Mouse (Mus musculus) embryonic facial prominence, embryonic 10.5 days (tissue): ENCODE data around the gene Rapgef5. TPM values are rescaled to one million over a fixed set of nuclear protein-coding genes. Genes with fewer than 3 reads are reported as not detected.

Experiments used
- DNase-seq: peaks from one replicate; pipeline ENCODE4 v3.0.0-alpha.2; 2017; ENCODE audit warnings: low spot score
- H3K27ac ChIP-seq: fragments of 300-500 bp; sonication (generic); replicated peaks from 2 replicates; pipeline ENCODE4 v1.5.1; 2016; ENCODE audit warnings: mild to moderate bottlenecking
- H3K27me3 ChIP-seq: fragments of 300-500 bp; sonication (generic); replicated peaks from 2 replicates; pipeline ENCODE4 v1.6.1; 2016; ENCODE audit warnings: low read depth, mild to moderate bottlenecking; ENCODE audit not compliant: poor library complexity, severe bottlenecking
- H3K36me3 ChIP-seq: fragments of 300-500 bp; sonication (generic); replicated peaks from 2 replicates; pipeline ENCODE4 v1.6.1; 2016; ENCODE audit warnings: mild to moderate bottlenecking, moderate library complexity
- H3K4me1 ChIP-seq: fragments of 300-500 bp; sonication (generic); 2 replicates; pipeline ENCODE4 v1.6.1; 2016
- H3K4me3 ChIP-seq: fragments of 300-500 bp; sonication (generic); 2 replicates; pipeline ENCODE4 v1.5.1; 2016; ENCODE audit warnings: mild to moderate bottlenecking, moderate library complexity
- H3K9me3 ChIP-seq: fragments of 300-500 bp; sonication (generic); 2 replicates; pipeline ENCODE4 v1.6.1; 2016; ENCODE audit warnings: mild to moderate bottlenecking
- WGBS: fragments of 180-500 bp; shearing (Covaris S2); methylation state at CpG from one replicate; pipeline ENCODE4 v1.1.7; 2016; 5-methylcytosine and 5-hydroxymethylcytosine counted together
- polyA plus RNA-seq: library from polyadenylated mRNA; unstranded; fragments of >200 nt; fragmentation: Nextera tagmentation; extraction: Ambion mirVana; gene quantifications from 2 replicates; pipeline ENCODE4 v1.2.1, GENCODE M21; 2016

The Rapgef5 gene
- polyA plus RNA-seq, 1 experiment from 2014 or later, result 7.1 TPM

- Histone ChIP-seq H3K4me3 (no peak overlapping the region), H3K36me3 (no peaks in the 10 kb centered on the region), H3K27me3 (no peaks in the 10 kb centered on the region), H3K4me1 (peaks cover 13% of the 10 kb centered on the region; the same call in 1 of the 2 replicates), H3K27ac (no peak overlapping the region), H3K9me3 (no peaks in the 10 kb centered on the region)
- WGBS, result 77% methylated on average over 2 of the region's 2 CpGs
- no peak for DNase-seq
These were observed 120.0 kb downstream of the Rapgef5 start for GRCm38 (mm10) chr12:117636139-117636772.

- H3K27ac ChIP-seq, result no peak overlapping the region
- no peak for DNase-seq
- no peaks in the 10 kb centered on the region for H3K9me3 ChIP-seq
- no peak overlapping the region for H3K4me3 ChIP-seq
- H3K4me1 ChIP-seq, result peaks cover 13% of the 10 kb centered on the region; the same call in 1 of the 2 replicates
- 75% methylated on average over 6 of the region's 6 CpGs for WGBS
- H3K27me3 ChIP-seq, result no peaks in the 10 kb centered on the region
- no peaks in the 10 kb centered on the region for H3K36me3 ChIP-seq
These were observed 120.7 kb downstream of the Rapgef5 start for GRCm38 (mm10) chr12:117636969-117637368.

GRCm38 (mm10) chr12:117638833-117639232 lies 122.6 kb downstream of the Rapgef5 start:
- no peaks in the 10 kb centered on the region for H3K27me3 ChIP-seq
- H3K4me3 ChIP-seq, result no peak overlapping the region
- DNase-seq, result no peak
- no peak overlapping the region for H3K27ac ChIP-seq
- no peaks in the 10 kb centered on the region for H3K9me3 ChIP-seq
- peaks cover 13% of the 10 kb centered on the region; the same call in 1 of the 2 replicates for H3K4me1 ChIP-seq
- 84% methylated on average over 2 of the region's 2 CpGs for WGBS
- H3K36me3 ChIP-seq, result no peaks in the 10 kb centered on the region

GRCm38 (mm10) chr12:117639356-117640121 lies 123.3 kb downstream of the Rapgef5 start:
- Histone ChIP-seq H3K4me1 (peaks cover 13% of the 10 kb centered on the region; the same call in 1 of the 2 replicates), H3K27me3 (no peaks in the 10 kb centered on the region), H3K4me3 (no peak overlapping the region), H3K36me3 (no peaks in the 10 kb centered on the region), H3K27ac (no peak overlapping the region), H3K9me3 (no peaks in the 10 kb centered on the region)
- no peak for DNase-seq
- WGBS, result 75% methylated on average over 6 of the region's 6 CpGs

- no peak for DNase-seq
- Histone ChIP-seq H3K27me3 (no peaks in the 10 kb centered on the region), H3K27ac (no peak overlapping the region), H3K4me3 (no peak overlapping the region), H3K9me3 (no peaks in the 10 kb centered on the region), H3K36me3 (no peaks in the 10 kb centered on the region), H3K4me1 (peaks cover 10% of the 10 kb centered on the region; the same call in 1 of the 2 replicates)
- 81% methylated on average over 2 of the region's 2 CpGs for WGBS
These were observed 126.2 kb downstream of the Rapgef5 start for GRCm38 (mm10) chr12:117642512-117642911.

GRCm38 (mm10) chr12:117645771-117646170 lies 129.5 kb downstream of the Rapgef5 start:
- 90% methylated on average over 2 of the region's 2 CpGs for WGBS
- no peaks in the 10 kb centered on the region for H3K9me3 ChIP-seq

GRCm38 (mm10) chr12:117653920-117654472 lies 137.7 kb downstream of the Rapgef5 start:
- no peaks in the 10 kb centered on the region for H3K9me3 ChIP-seq
- peaks cover 4% of the 10 kb centered on the region for H3K4me1 ChIP-seq
- H3K27me3 ChIP-seq, result no peaks in the 10 kb centered on the region
- no peak for DNase-seq
- H3K4me3 ChIP-seq, result no peak overlapping the region
- H3K27ac ChIP-seq, result no peak overlapping the region
- WGBS, result 82% methylated on average over 8 of the region's 8 CpGs
- H3K36me3 ChIP-seq, result no peaks in the 10 kb centered on the region

More at GRCm38 (mm10) chr12:117645771-117646170, 129.5 kb downstream of the Rapgef5 start:
- no peak overlapping the region for H3K4me3 ChIP-seq
- H3K27ac ChIP-seq, result no peak overlapping the region
- H3K4me1 ChIP-seq, result no peaks in the 10 kb centered on the region
- no peak for DNase-seq
- H3K27me3 ChIP-seq, result no peaks in the 10 kb centered on the region
- no peaks in the 10 kb centered on the region for H3K36me3 ChIP-seq

GRCm38 (mm10) chr12:117656935-117657334 lies 140.7 kb downstream of the Rapgef5 start:
- no peak for DNase-seq
- no peak overlapping the region for H3K27ac ChIP-seq
- H3K4me3 ChIP-seq, result no peak overlapping the region
- H3K9me3 ChIP-seq, result no peaks in the 10 kb centered on the region
- H3K36me3 ChIP-seq, result no peaks in the 10 kb centered on the region
- peaks cover 13% of the 10 kb centered on the region for H3K4me1 ChIP-seq
- H3K27me3 ChIP-seq, result no peaks in the 10 kb centered on the region
- 86% methylated on average over 4 of the region's 4 CpGs for WGBS

- no peak overlapping the region for H3K27ac ChIP-seq
- no peaks in the 10 kb centered on the region for H3K27me3 ChIP-seq
- no peaks in the 10 kb centered on the region for H3K9me3 ChIP-seq
- H3K4me3 ChIP-seq, result no peak overlapping the region
- DNase-seq, result no peak
- no peaks in the 10 kb centered on the region for H3K36me3 ChIP-seq
- 78% methylated on average over 5 of the region's 5 CpGs for WGBS
- peaks cover 13% of the 10 kb centered on the region for H3K4me1 ChIP-seq
These were observed 141.5 kb downstream of the Rapgef5 start for GRCm38 (mm10) chr12:117657766-117658165.

GRCm38 (mm10) chr12:117658821-117659220 lies 142.5 kb downstream of the Rapgef5 start:
- Histone ChIP-seq H3K4me3 (no peak overlapping the region), H3K27ac (no peak overlapping the region), H3K36me3 (no peaks in the 10 kb centered on the region), H3K4me1 (peaks cover 16% of the 10 kb centered on the region), H3K27me3 (no peaks in the 10 kb centered on the region), H3K9me3 (no peaks in the 10 kb centered on the region)
- DNase-seq, result no peak
- 19% methylated on average over 6 of the region's 6 CpGs for WGBS

- DNase-seq, result no peak
- no peak overlapping the region for H3K27ac ChIP-seq
- no peaks in the 10 kb centered on the region for H3K27me3 ChIP-seq
- H3K9me3 ChIP-seq, result no peaks in the 10 kb centered on the region
- H3K4me1 ChIP-seq, result peaks cover 16% of the 10 kb centered on the region
- no peaks in the 10 kb centered on the region for H3K36me3 ChIP-seq
- WGBS, result 31% methylated on average over 4 of the region's 4 CpGs
- no peak overlapping the region for H3K4me3 ChIP-seq
These were observed 144.1 kb downstream of the Rapgef5 start for GRCm38 (mm10) chr12:117660361-117660760.

GRCm38 (mm10) chr12:117661871-117662270 lies 145.6 kb downstream of the Rapgef5 start:
- Histone ChIP-seq H3K4me3 (no peak overlapping the region), H3K27me3 (no peaks in the 10 kb centered on the region), H3K9me3 (no peaks in the 10 kb centered on the region), H3K36me3 (no peaks in the 10 kb centered on the region), H3K4me1 (peaks cover 16% of the 10 kb centered on the region), H3K27ac (no peak overlapping the region)
- WGBS, result 89% methylated on average over 6 of the region's 6 CpGs
- DNase-seq, result no peak

GRCm38 (mm10) chr12:117663637-117664036 lies 147.4 kb downstream of the Rapgef5 start:
- no peak overlapping the region for H3K4me3 ChIP-seq
- WGBS, result 37% methylated on average over 5 of the region's 5 CpGs
- no peak overlapping the region for H3K27ac ChIP-seq
- no peaks in the 10 kb centered on the region for H3K9me3 ChIP-seq
- H3K4me1 ChIP-seq, result peaks cover 16% of the 10 kb centered on the region
- DNase-seq, result no peak
- no peaks in the 10 kb centered on the region for H3K36me3 ChIP-seq
- no peaks in the 10 kb centered on the region for H3K27me3 ChIP-seq
